Mouse (Mus musculus): ENCODE results near the gene Fat1. TPM values are rescaled to one million over a fixed set of nuclear protein-coding genes. Genes with fewer than 3 reads are reported as not detected.

Fat1 gene
- total and polyA plus RNA-seq, 3 experiments, result under 0.01 TPM; not detected in 2

GRCm38 (mm10) chr8:44960906-44961305, 25.7 kb downstream of the Fat1 start:
- H3K79me2 ChIP-seq (ENCODE audit: control insufficient read depth, insufficient read depth, low read length, poor library complexity), result no peaks in the 10 kb centered on the region
- no peak overlapping the region for H3K27ac ChIP-seq (ENCODE audit: control insufficient read depth, low read depth, low read length)
- H3K9me3 ChIP-seq (replicated peaks; ENCODE audit: insufficient read depth, low read length), result no peaks in the 10 kb centered on the region
- H3K36me3 ChIP-seq (ENCODE audit: control insufficient read depth in 1 of 2, insufficient read depth in 2 of 2, low read length in 2 of 2), result no peaks in the 10 kb centered on the region
- H3K9ac ChIP-seq (ENCODE audit: control insufficient read depth, low read depth, low read length, poor library complexity, severe bottlenecking), result no peak overlapping the region
- TF ChIP-seq NRF1 (IDR thresholded peaks at IDR 0.05; ENCODE audit: insufficient read depth, low read depth, low read length, poor library complexity, severe bottlenecking), result no peak
- no peak for TF ChIP-seq MXI1 (IDR thresholded peaks at IDR 0.05; ENCODE audit: low read depth, low read length)
- TF ChIP-seq SMC3 (IDR thresholded peaks at IDR 0.05; ENCODE audit: low read depth, low read length), result no peak
- no peak for TF ChIP-seq MEF2A (IDR thresholded peaks at IDR 0.05; ENCODE audit: extremely low read depth, insufficient replicate concordance, low read depth, low read length, poor library complexity, severe bottlenecking)
- TF ChIP-seq RAD21 (IDR thresholded peaks at IDR 0.05; ENCODE audit: low read depth, low read length), result no peak
- no peak for TF ChIP-seq BHLHE40 (IDR thresholded peaks at IDR 0.05; ENCODE audit: borderline replicate concordance, low read depth, low read length)
- TF ChIP-seq TAL1 (IDR thresholded peaks at IDR 0.05; ENCODE audit: low read length), result no peak
- TF ChIP-seq ZMIZ1 (IDR thresholded peaks at IDR 0.05; ENCODE audit: low read depth, low read length), result no peak
- no peak for TF ChIP-seq GATA1 (IDR thresholded peaks at IDR 0.05; ENCODE audit: low read depth, low read length)
- TF ChIP-seq POLR2A (IDR thresholded peaks at IDR 0.05; ENCODE audit: control insufficient read depth in 1 of 2, insufficient read depth in 1 of 2, low read depth in 1 of 2, low read length in 2 of 2, poor library complexity in 1 of 2), result no peak
- no peak for TF ChIP-seq SIN3A (IDR thresholded peaks at IDR 0.05; ENCODE audit: low read length)
- TF ChIP-seq JUND (IDR thresholded peaks at IDR 0.05; ENCODE audit: low read depth, low read length), result no peak
- TF ChIP-seq HCFC1 (IDR thresholded peaks at IDR 0.05; ENCODE audit: low read depth, low read length), result no peak
- no peak for TF ChIP-seq CHD2 (IDR thresholded peaks at IDR 0.05; ENCODE audit: low read length)
- no peak for TF ChIP-seq ZC3H11A (IDR thresholded peaks at IDR 0.05; ENCODE audit: low read depth, low read length)
- TF ChIP-seq POLR2AphosphoS5 (IDR thresholded peaks at IDR 0.05; ENCODE audit: borderline replicate concordance, low read depth, low read length), result no peak
- TF ChIP-seq ELF1 (IDR thresholded peaks at IDR 0.05; ENCODE audit: low read depth, low read length), result no peak
- no peak for TF ChIP-seq KAT2A (conservative IDR thresholded peaks at IDR 0.05; ENCODE audit: low read depth, low read length)
- no peak for TF ChIP-seq USF2 (IDR thresholded peaks at IDR 0.05; ENCODE audit: borderline replicate concordance in 1 of 2, insufficient read depth in 1 of 2, low read depth in 1 of 2, low read length in 2 of 2)
- no peaks in the 10 kb centered on the region for H3K4me1 ChIP-seq (ENCODE audit: control insufficient read depth in 1 of 2, insufficient read depth in 2 of 2, low read length in 2 of 2)
- no peak overlapping the region for H3K4me3 ChIP-seq (ENCODE audit: control insufficient read depth in 1 of 2, insufficient read depth in 1 of 2, low read depth in 2 of 2, low read length in 2 of 2)
- no peaks in the 10 kb centered on the region for H3K27me3 ChIP-seq (ENCODE audit: control insufficient read depth in 1 of 2, insufficient read depth in 2 of 2, low read length in 2 of 2)
- no peak for DNase-seq (ENCODE audit: low read depth, low spot score)

- Histone ChIP-seq H3K27ac (ENCODE audit: control insufficient read depth, low read depth, low read length) (no peak overlapping the region), H3K9me3 (replicated peaks; ENCODE audit: insufficient read depth, low read length) (no peaks in the 10 kb centered on the region), H3K36me3 (ENCODE audit: control insufficient read depth in 1 of 2, insufficient read depth in 2 of 2, low read length in 2 of 2) (no peaks in the 10 kb centered on the region), H3K9ac (ENCODE audit: control insufficient read depth, low read depth, low read length, poor library complexity, severe bottlenecking) (no peak overlapping the region), H3K79me2 (ENCODE audit: control insufficient read depth, insufficient read depth, low read length, poor library complexity) (no peaks in the 10 kb centered on the region), H3K27me3 (ENCODE audit: control insufficient read depth in 1 of 2, insufficient read depth in 2 of 2, low read length in 2 of 2) (no peaks in the 10 kb centered on the region), H3K4me1 (ENCODE audit: control insufficient read depth in 1 of 2, insufficient read depth in 2 of 2, low read length in 2 of 2) (no peaks in the 10 kb centered on the region), H3K4me3 (ENCODE audit: control insufficient read depth in 1 of 2, insufficient read depth in 1 of 2, low read depth in 2 of 2, low read length in 2 of 2) (no peak overlapping the region)
- no peak for DNase-seq (ENCODE audit: low read depth, low spot score)
- no peak for TF ChIP-seq ELF1 (IDR thresholded peaks at IDR 0.05; ENCODE audit: low read depth, low read length)
- no peak for TF ChIP-seq ETS1 (IDR thresholded peaks at IDR 0.05; ENCODE audit: low read depth, low read length)
- TF ChIP-seq BHLHE40 (IDR thresholded peaks at IDR 0.05; ENCODE audit: borderline replicate concordance, low read depth, low read length), result no peak
- no peak for TF ChIP-seq ZKSCAN1 (IDR thresholded peaks at IDR 0.05; ENCODE audit: low read depth, low read length)
- TF ChIP-seq ZMIZ1 (IDR thresholded peaks at IDR 0.05; ENCODE audit: low read depth, low read length), result no peak
- no peak for TF ChIP-seq MYC (IDR thresholded peaks at IDR 0.05; ENCODE audit: low read depth, low read length)
- TF ChIP-seq EP300 (IDR thresholded peaks at IDR 0.05; ENCODE audit: low read depth in 1 of 2, low read length in 2 of 2), result no peak
- TF ChIP-seq UBTF (IDR thresholded peaks at IDR 0.05; ENCODE audit: borderline replicate concordance, insufficient read depth, low read depth, low read length), result no peak
- TF ChIP-seq ZNF384 (IDR thresholded peaks at IDR 0.05; ENCODE audit: low read depth, low read length), result no peak
- TF ChIP-seq NELFE (IDR thresholded peaks at IDR 0.05; ENCODE audit: low read depth, low read length), result no peak
Measured at GRCm38 (mm10) chr8:44961492-44961891, 26.2 kb downstream of the Fat1 start.
